ENCODE assay signal across 14 mouse cellular contexts in genomic region chr1:72952896-72953295, GRCm38 (mm10).
DNase-seq lines count a peak whose midpoint lies in the region; ATAC-seq lines count a peak whose summit lies in the region.
"Had no signal": no experiment of that assay in that cellular context is flagged by ENCODE, and none has a peak within 500 bp of the region (broad histone marks: within the 10 kb centered on the region; RNA-seq: fewer than 3 reads in every experiment).

No protein-coding gene starts in this region.

- no peak overlapping the region for H3K4me2 ChIP-seq in intestine, embryonic 14.5 days (ENCODE audit: low read length)
- H3K4me2 ChIP-seq in intestine, embryonic 16.5 days (ENCODE audit: low read depth, low read length), result no peak overlapping the region
- no peak overlapping the region for H3K4me2 ChIP-seq in embryonic facial prominence, embryonic 14.5 days (ENCODE audit: low read depth, low read length)
- peak overlapping the region; percentile 31; the same call in 1 of the 2 replicates for H3K4me2 ChIP-seq in limb, embryonic 13.5 days (replicated peaks)
- no peak overlapping the region for H3K4me2 ChIP-seq in heart, embryonic 12.5 days
- no peak overlapping the region for H3K4me2 ChIP-seq in midbrain, embryonic 13.5 days (replicated peaks)
- H3K4me2 ChIP-seq: liver, embryonic 12.5 days had no signal

- ATAC-seq in intestine, embryonic 14.5 days (replicated peaks; ENCODE audit: low FRiP score, low TSS enrichment, low read depth), result 0 out of 2 replicates have a peak, but pooled peaks have one; percentile 66
- ATAC-seq in intestine, embryonic 16.5 days, result no peak
- ATAC-seq in embryonic facial prominence, embryonic 14.5 days (ENCODE audit: low read depth), result peak; percentile 80
- 0 out of 2 replicates have a peak, but pooled peaks have one; percentile 45 for ATAC-seq in limb, embryonic 13.5 days (ENCODE audit: low FRiP score, low read depth)
- no peak for ATAC-seq in heart, embryonic 12.5 days (ENCODE audit: insufficient number of reproducible peaks, low FRiP score)
- no peak for ATAC-seq in midbrain, embryonic 13.5 days
- ATAC-seq: forebrain, embryonic 16.5 days; liver, embryonic 12.5 days had no signal

- H3K27ac ChIP-seq in intestine, embryonic 14.5 days (ENCODE audit: low read depth), result no peak overlapping the region
- H3K27ac ChIP-seq in intestine, embryonic 16.5 days (ENCODE audit: low read length), result no peak overlapping the region
- H3K27ac ChIP-seq in embryonic facial prominence, embryonic 10.5 days (replicated peaks), result peak overlapping the region; percentile 45
- H3K27ac ChIP-seq in embryonic facial prominence, embryonic 14.5 days (replicated peaks; ENCODE audit: low read depth, low read length), result no peak overlapping the region; the same call in 1 of the 2 replicates
- no peak overlapping the region for H3K27ac ChIP-seq in limb, embryonic 13.5 days
- no peak overlapping the region for H3K27ac ChIP-seq in heart, embryonic 12.5 days (ENCODE audit: poor library complexity, severe bottlenecking)
- H3K27ac ChIP-seq in midbrain, embryonic 13.5 days, result no peak overlapping the region
- H3K27ac ChIP-seq: heart, adult 2 months; liver, embryonic 12.5 days had no signal

- H3K9me3 ChIP-seq in intestine, embryonic 14.5 days (ENCODE audit: control insufficient read depth, low read length), result no peaks in the 10 kb centered on the region
- no peaks in the 10 kb centered on the region for H3K9me3 ChIP-seq in intestine, embryonic 16.5 days (ENCODE audit: control insufficient read depth, low read length)
- H3K9me3 ChIP-seq in embryonic facial prominence, embryonic 10.5 days, result no peaks in the 10 kb centered on the region
- H3K9me3 ChIP-seq in embryonic facial prominence, embryonic 14.5 days (ENCODE audit: control insufficient read depth, low read length), result no peaks in the 10 kb centered on the region
- no peaks in the 10 kb centered on the region for H3K9me3 ChIP-seq in limb, embryonic 13.5 days
- no peaks in the 10 kb centered on the region for H3K9me3 ChIP-seq in heart, embryonic 12.5 days (replicated peaks)
- H3K9me3 ChIP-seq in midbrain, embryonic 13.5 days, result no peaks in the 10 kb centered on the region
- H3K9me3 ChIP-seq: liver, embryonic 12.5 days had no signal

- no peaks in the 10 kb centered on the region for H3K36me3 ChIP-seq in intestine, embryonic 14.5 days (ENCODE audit: control insufficient read depth, insufficient read depth, low read length)
- no peaks in the 10 kb centered on the region for H3K36me3 ChIP-seq in intestine, embryonic 16.5 days (ENCODE audit: control insufficient read depth, insufficient read depth, low read length)
- H3K36me3 ChIP-seq in embryonic facial prominence, embryonic 10.5 days (replicated peaks), result no peaks in the 10 kb centered on the region
- H3K36me3 ChIP-seq in embryonic facial prominence, embryonic 14.5 days (ENCODE audit: control insufficient read depth, insufficient read depth, low read length), result no peaks in the 10 kb centered on the region
- H3K36me3 ChIP-seq in limb, embryonic 13.5 days, result no peaks in the 10 kb centered on the region
- H3K36me3 ChIP-seq in heart, embryonic 12.5 days, result no peaks in the 10 kb centered on the region
- no peaks in the 10 kb centered on the region for H3K36me3 ChIP-seq in midbrain, embryonic 13.5 days
- H3K36me3 ChIP-seq: liver, embryonic 12.5 days had no signal

- H3K9ac ChIP-seq in intestine, embryonic 14.5 days (ENCODE audit: low read length), result no peak overlapping the region
- no peak overlapping the region for H3K9ac ChIP-seq in intestine, embryonic 16.5 days (ENCODE audit: low read depth, low read length)
- peak overlapping the region; percentile 42 for H3K9ac ChIP-seq in embryonic facial prominence, embryonic 14.5 days (ENCODE audit: low read depth, low read length)
- no peak overlapping the region for H3K9ac ChIP-seq in limb, embryonic 13.5 days
- H3K9ac ChIP-seq in heart, embryonic 12.5 days, result no peak overlapping the region
- no peak overlapping the region for H3K9ac ChIP-seq in midbrain, embryonic 13.5 days (replicated peaks)
- H3K9ac ChIP-seq: liver, embryonic 12.5 days had no signal

- DNase-seq in intestine, embryonic 14.5 days (ENCODE audit: low spot score), result no peak
- peak; percentile 60 for DNase-seq in embryonic facial prominence, embryonic 10.5 days (ENCODE audit: low spot score)
- peak; percentile 67 for DNase-seq in embryonic facial prominence, embryonic 14.5 days (ENCODE audit: low spot score)
- no peak for DNase-seq in testis, postnatal 10 days (ENCODE audit: low spot score)
- DNase-seq: cerebellum, adult 2 months; heart, adult 2 months; heart, postnatal 4 days had no signal

- peaks cover 3% of the 10 kb centered on the region; the same call in 1 of the 2 replicates for H3K4me1 ChIP-seq in intestine, embryonic 14.5 days (replicated peaks; ENCODE audit: control insufficient read depth, insufficient read depth, low read length)
- H3K4me1 ChIP-seq in intestine, embryonic 16.5 days (ENCODE audit: control insufficient read depth, insufficient read depth, low read length), result no peaks in the 10 kb centered on the region
- peaks cover 19% of the 10 kb centered on the region for H3K4me1 ChIP-seq in embryonic facial prominence, embryonic 10.5 days
- peaks cover 12% of the 10 kb centered on the region for H3K4me1 ChIP-seq in embryonic facial prominence, embryonic 14.5 days (ENCODE audit: control insufficient read depth, insufficient read depth, low read length)
- H3K4me1 ChIP-seq in limb, embryonic 13.5 days, result peaks cover 13% of the 10 kb centered on the region
- H3K4me1 ChIP-seq in heart, embryonic 12.5 days (replicated peaks), result peaks cover 31% of the 10 kb centered on the region
- no peaks in the 10 kb centered on the region for H3K4me1 ChIP-seq in midbrain, embryonic 13.5 days (replicated peaks)
- H3K4me1 ChIP-seq: megakaryocyte, embryonic 14.5 days had no signal

- no peak overlapping the region for H3K4me3 ChIP-seq in intestine, embryonic 14.5 days (ENCODE audit: low read depth, low read length)
- no peak overlapping the region for H3K4me3 ChIP-seq in intestine, embryonic 16.5 days (ENCODE audit: low read length)
- no peak overlapping the region for H3K4me3 ChIP-seq in embryonic facial prominence, embryonic 10.5 days
- H3K4me3 ChIP-seq in embryonic facial prominence, embryonic 14.5 days (ENCODE audit: low read depth, low read length), result no peak overlapping the region
- no peak overlapping the region for H3K4me3 ChIP-seq in limb, embryonic 13.5 days
- H3K4me3 ChIP-seq in heart, embryonic 12.5 days, result no peak overlapping the region
- no peak overlapping the region for H3K4me3 ChIP-seq in midbrain, embryonic 13.5 days (replicated peaks)
- H3K4me3 ChIP-seq: heart, adult 2 months; liver, embryonic 12.5 days; megakaryocyte, embryonic 14.5 days had no signal

- no peaks in the 10 kb centered on the region for H3K27me3 ChIP-seq in intestine, embryonic 14.5 days (replicated peaks; ENCODE audit: control insufficient read depth, insufficient read depth, low read length)
- no peaks in the 10 kb centered on the region for H3K27me3 ChIP-seq in intestine, embryonic 16.5 days (replicated peaks; ENCODE audit: control insufficient read depth, insufficient read depth, low read length)
- 0 out of 2 replicates have a peak, but pooled peaks cover 6% of the 10 kb centered on the region for H3K27me3 ChIP-seq in embryonic facial prominence, embryonic 10.5 days (replicated peaks; ENCODE audit: low read depth, poor library complexity, severe bottlenecking)
- no peaks in the 10 kb centered on the region for H3K27me3 ChIP-seq in embryonic facial prominence, embryonic 14.5 days (replicated peaks; ENCODE audit: control insufficient read depth, insufficient read depth, low read length)
- no peaks in the 10 kb centered on the region for H3K27me3 ChIP-seq in limb, embryonic 13.5 days
- H3K27me3 ChIP-seq in heart, embryonic 12.5 days (replicated peaks), result no peaks in the 10 kb centered on the region
- no peaks in the 10 kb centered on the region for H3K27me3 ChIP-seq in midbrain, embryonic 13.5 days
- H3K27me3 ChIP-seq: megakaryocyte, embryonic 14.5 days had no signal

- WGBS in intestine, embryonic 14.5 days, result 28% methylated on average over 6 of the region's 6 CpGs
- WGBS in intestine, embryonic 16.5 days, result 34% methylated on average over 6 of the region's 6 CpGs
- WGBS in embryonic facial prominence, embryonic 10.5 days, result 30% methylated on average over 6 of the region's 6 CpGs
- WGBS in embryonic facial prominence, embryonic 14.5 days, result 14% methylated on average over 6 of the region's 6 CpGs
- 10% methylated on average over 6 of the region's 6 CpGs for WGBS in limb, embryonic 13.5 days
- WGBS in heart, embryonic 12.5 days, result 48% methylated on average over 6 of the region's 6 CpGs
- WGBS in midbrain, embryonic 13.5 days, result 57% methylated on average over 6 of the region's 6 CpGs

Comparison
In these comparisons a context has a peak if more than half of its experiments do, and no peak if none do; other contexts are left out.
1. ATAC-seq: peak in intestine, embryonic 14.5 days (single experiment), embryonic facial prominence, embryonic 14.5 days (single experiment) and limb, embryonic 13.5 days (single experiment); none in intestine, embryonic 16.5 days (single experiment), heart, embryonic 12.5 days (single experiment) and midbrain, embryonic 13.5 days (single experiment).
2. DNase-seq: peak in embryonic facial prominence, embryonic 10.5 days (single experiment) and embryonic facial prominence, embryonic 14.5 days (single experiment); none in intestine, embryonic 14.5 days (single experiment) and testis, postnatal 10 days (single experiment).